Mouse (Mus musculus): ENCODE results near the gene Fkbpl. TPM values are rescaled to one million over a fixed set of nuclear protein-coding genes. Genes with fewer than 3 reads are reported as not detected.
A peak's percentile ranks its signal among the peaks of the same experiment; 100 is the strongest.

The Fkbpl gene
- polyA plus RNA-seq, 1 experiment from 2014 or later = 12.5 TPM

GRCm38 (mm10) chr17:34626773-34627092 is 17.8 kb upstream of the Fkbpl start:
- DNase-seq (ENCODE audit: low spot score) = peak; percentile 61

GRCm38 (mm10) chr17:34627093-34627942 is 17.2 kb upstream of the Fkbpl start:
- DNase-seq (ENCODE audit: low spot score) = peak; percentile 89

- DNase-seq (ENCODE audit: low spot score) = peak; percentile 68
Observed at GRCm38 (mm10) chr17:34627943-34628643, 16.5 kb upstream of the Fkbpl start, which contains the start of gene Ppt2. Ppt2 (minus strand) TSS chr17:34628510.

- peak; percentile 30 for DNase-seq (ENCODE audit: low spot score)
Observed at GRCm38 (mm10) chr17:34628644-34628967, 16.0 kb upstream of the Fkbpl start.

GRCm38 (mm10) chr17:34629221-34629751 is 15.3 kb upstream of the Fkbpl start, which contains the start of gene Prrt1:
Prrt1 (plus strand) TSS chr17:34629533.
- peak; percentile 64 for DNase-seq (ENCODE audit: low spot score)

- DNase-seq (ENCODE audit: low spot score) = peak; percentile 94
Observed at GRCm38 (mm10) chr17:34629796-34630603, 14.6 kb upstream of the Fkbpl start.

- peak; percentile 73 for DNase-seq (ENCODE audit: low spot score)
Observed at GRCm38 (mm10) chr17:34630761-34631301, 13.7 kb upstream of the Fkbpl start.

GRCm38 (mm10) chr17:34631647-34632046 is 12.9 kb upstream of the Fkbpl start:
- no peak for DNase-seq (ENCODE audit: low spot score)

- peak; percentile 91 for DNase-seq (ENCODE audit: low spot score)
Observed at GRCm38 (mm10) chr17:34632261-34632691, 12.3 kb upstream of the Fkbpl start.

- DNase-seq (ENCODE audit: low spot score) = no peak
Observed at GRCm38 (mm10) chr17:34635671-34636070, 8.9 kb upstream of the Fkbpl start.

GRCm38 (mm10) chr17:34637459-34637858 is 7.1 kb upstream of the Fkbpl start:
- no peak for DNase-seq (ENCODE audit: low spot score)

GRCm38 (mm10) chr17:34639461-34640255 is 4.9 kb upstream of the Fkbpl start:
- DNase-seq (ENCODE audit: low spot score) = no peak

- no peak for DNase-seq (ENCODE audit: low spot score)
Observed at GRCm38 (mm10) chr17:34640778-34641601, 3.6 kb upstream of the Fkbpl start.

GRCm38 (mm10) chr17:34641945-34642344 is 2.6 kb upstream of the Fkbpl start:
- DNase-seq (ENCODE audit: low spot score) = no peak

- no peak for DNase-seq (ENCODE audit: low spot score)
Observed at GRCm38 (mm10) chr17:34643379-34643778, 1.2 kb upstream of the Fkbpl start.

GRCm38 (mm10) chr17:34643944-34644343 is 620 bp upstream of the Fkbpl start:
- no peak for DNase-seq (ENCODE audit: low spot score)

GRCm38 (mm10) chr17:34645256-34645829 is 779 bp downstream of the Fkbpl start:
- DNase-seq (ENCODE audit: low spot score) = no peak

- no peak for DNase-seq (ENCODE audit: low spot score)
Observed at GRCm38 (mm10) chr17:34645831-34646511, 1.4 kb downstream of the Fkbpl start.
